Mouse (Mus musculus) heart, adult 2 months (tissue): ENCODE measurements around the gene Ceacam9.

Experiments used
- CTCF ChIP-seq: fragments of 200-600 bp; IDR thresholded peaks from 2 replicates; pipeline ENCODE4 v1.8.1; 2022; ENCODE audit warnings: antibody characterized with exemption, mild to moderate bottlenecking, moderate library complexity
- EP300 ChIP-seq: fragments of 200-500 bp; IDR thresholded peaks from 2 replicates; pipeline ENCODE4 v1.6.1; 2011; ENCODE audit warnings: low read depth, low read length, control low read depth; ENCODE audit not compliant: insufficient read depth

DNA sequence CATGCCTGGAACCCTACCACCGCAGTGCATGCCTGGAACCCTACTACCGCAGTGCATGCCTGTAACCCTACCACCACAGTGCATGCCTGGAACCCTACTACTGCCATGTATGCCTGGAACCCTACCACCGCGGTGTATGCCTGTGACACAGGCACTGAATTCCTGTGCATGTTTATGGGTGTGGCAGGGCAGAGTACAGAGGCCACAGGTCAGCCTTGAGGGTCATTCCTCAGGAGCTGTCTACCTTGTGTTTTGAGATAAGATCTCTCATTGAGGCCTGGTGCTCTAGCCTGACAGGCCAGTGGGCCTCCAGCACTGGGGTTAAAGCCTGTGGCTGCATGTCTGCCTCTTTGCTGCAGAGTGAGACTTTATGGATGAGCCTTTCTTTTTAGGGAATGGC lies 23.6 kb downstream of the Ceacam9 start:
- TF ChIP-seq CTCF (no peak), EP300 (no peak)
